In genomic region chr3:69125461-69125860, GRCm38 (mm10) we compare ENCODE assay signal across 8 mouse cellular contexts. TPM values are rescaled to one million over a fixed set of nuclear protein-coding genes. Genes with fewer than 3 reads are reported as not detected.
DNase-seq lines count a peak whose midpoint lies in the region; ATAC-seq and TF ChIP-seq lines count a peak whose summit lies in the region.

No protein-coding gene starts in this region.

- WGBS in heart, embryonic 11.5 days (ENCODE audit: insufficient replicate concordance), result 24% methylated on average over 4 of the region's 4 CpGs
- 5% methylated on average over 4 of the region's 4 CpGs for WGBS in forebrain, postnatal 0 days
- 9% methylated on average over 4 of the region's 4 CpGs for WGBS in liver, postnatal 0 days (ENCODE audit: insufficient replicate concordance)

- H3K9ac ChIP-seq in heart, embryonic 11.5 days (ENCODE audit: low read depth, low read length), result peak overlapping the region; percentile 96
- H3K9ac ChIP-seq in forebrain, postnatal 0 days, result peak overlapping the region; percentile 94
- H3K9ac ChIP-seq in liver, postnatal 0 days (replicated peaks), result peak overlapping the region; percentile 95

- TF ChIP-seq EP300 in liver, postnatal 0 days (IDR thresholded peaks at IDR 0.05; ENCODE audit: low read depth), result no peak

- H3K27ac ChIP-seq in heart, embryonic 11.5 days (ENCODE audit: low read depth, low read length), result no peak overlapping the region
- H3K27ac ChIP-seq in forebrain, postnatal 0 days (ENCODE audit: low read depth, low read length), result no peak overlapping the region
- peak overlapping the region; percentile 99 for H3K27ac ChIP-seq in liver, postnatal 0 days (ENCODE audit: low read depth)

- peak overlapping the region; percentile 88 for H3K4me3 ChIP-seq in heart, embryonic 11.5 days (ENCODE audit: low read depth, low read length)
- H3K4me3 ChIP-seq in E14TG2a.4 (replicated peaks; ENCODE audit: low read length), result peak overlapping the region; percentile 89
- H3K4me3 ChIP-seq in forebrain, postnatal 0 days (ENCODE audit: low read depth, low read length), result peak overlapping the region; percentile 96
- peak overlapping the region; percentile 90 for H3K4me3 ChIP-seq in liver, postnatal 0 days (ENCODE audit: low read depth, low read length)

- H3K27me3 ChIP-seq in heart, embryonic 11.5 days (ENCODE audit: control insufficient read depth, insufficient read depth, low read length), result no peaks in the 10 kb centered on the region
- peaks cover 3% of the 10 kb centered on the region; the same call in 1 of the 2 replicates for H3K27me3 ChIP-seq in E14TG2a.4 (ENCODE audit: insufficient read depth, low read length)
- no peaks in the 10 kb centered on the region for H3K27me3 ChIP-seq in forebrain, postnatal 0 days (ENCODE audit: insufficient read depth, low read length)
- no peaks in the 10 kb centered on the region for H3K27me3 ChIP-seq in liver, postnatal 0 days (ENCODE audit: insufficient read depth, low read length)

- DNase-seq in heart, adult 18-20 months, result no peak
- no peak for DNase-seq in forebrain, postnatal 0 days
- no peak for DNase-seq in liver, postnatal 0 days
- no peak for DNase-seq in layer of hippocampus, adult 9-10 months (ENCODE audit: low spot score)
- no peak for DNase-seq in gastrocnemius, postnatal 10 days
- no peak for DNase-seq in ovary, postnatal 10 days (ENCODE audit: low spot score)

- H3K4me2 ChIP-seq in heart, embryonic 11.5 days, result peak overlapping the region; percentile 72
- peak overlapping the region; percentile 78 for H3K4me2 ChIP-seq in forebrain, postnatal 0 days (ENCODE audit: low read depth)
- peak overlapping the region; percentile 83 for H3K4me2 ChIP-seq in liver, postnatal 0 days (ENCODE audit: low read depth, low read length)

- no peaks in the 10 kb centered on the region for H3K36me3 ChIP-seq in heart, embryonic 11.5 days (ENCODE audit: control insufficient read depth, insufficient read depth, low read length)
- peaks cover 5% of the 10 kb centered on the region for H3K36me3 ChIP-seq in E14TG2a.4 (ENCODE audit: insufficient read depth, low read length)
- H3K36me3 ChIP-seq in forebrain, postnatal 0 days (ENCODE audit: insufficient read depth), result no peaks in the 10 kb centered on the region
- H3K36me3 ChIP-seq in liver, postnatal 0 days (replicated peaks; ENCODE audit: insufficient read depth, low read length), result peaks cover 3% of the 10 kb centered on the region; the same call in 1 of the 2 replicates

- TF ChIP-seq CTCF in E14TG2a.4 (conservative IDR thresholded peaks at IDR 0.05; ENCODE audit: low read length), result no peak
- TF ChIP-seq CTCF in forebrain, postnatal 0 days (IDR thresholded peaks at IDR 0.05; ENCODE audit: low read depth), result no peak
- no peak for TF ChIP-seq CTCF in liver, postnatal 0 days (IDR thresholded peaks at IDR 0.05; ENCODE audit: low read depth)

- no peaks in the 10 kb centered on the region for H3K9me3 ChIP-seq in heart, embryonic 11.5 days (replicated peaks; ENCODE audit: control insufficient read depth, low read length)
- no peaks in the 10 kb centered on the region for H3K9me3 ChIP-seq in E14TG2a.4 (ENCODE audit: low read length)
- no peaks in the 10 kb centered on the region for H3K9me3 ChIP-seq in forebrain, postnatal 0 days (ENCODE audit: low read length)
- H3K9me3 ChIP-seq in liver, postnatal 0 days (ENCODE audit: low read length), result no peaks in the 10 kb centered on the region

- ATAC-seq in heart, embryonic 11.5 days (replicated peaks; ENCODE audit: insufficient number of reproducible peaks, low FRiP score, low TSS enrichment), result no peak
- ATAC-seq in forebrain, postnatal 0 days, result no peak
- no peak for ATAC-seq in liver, postnatal 0 days

- peaks cover 8% of the 10 kb centered on the region for H3K4me1 ChIP-seq in heart, embryonic 11.5 days (ENCODE audit: control insufficient read depth, insufficient read depth, low read length)
- H3K4me1 ChIP-seq in E14TG2a.4 (replicated peaks; ENCODE audit: low read depth, low read length), result peaks cover 25% of the 10 kb centered on the region
- H3K4me1 ChIP-seq in forebrain, postnatal 0 days (ENCODE audit: insufficient read depth), result peaks cover 11% of the 10 kb centered on the region
- peaks cover 17% of the 10 kb centered on the region for H3K4me1 ChIP-seq in liver, postnatal 0 days (ENCODE audit: insufficient read depth)

RNA-seq across cellular contexts. Expression of gene Kpna4, which starts 1.5 kb away (rescaled TPM):
- polyA plus RNA-seq in heart, embryonic 11.5 days (2014; fragmentation: Nextera tagmentation; extraction: Ambion mirVana), result 27.3 and 30.9 TPM in 2 replicates
- 10 to 100 TPM; 90.6 to 93.3 TPM for total RNA-seq in heart, adult 18-20 months (2021)
- total RNA-seq in forebrain, postnatal 0 days (2014; rRNA removed), result 83.8 and 91.1 TPM in 2 replicates
- 26.3 and 32.7 TPM in 2 replicates for polyA plus RNA-seq in forebrain, postnatal 0 days (2015; fragmentation: Nextera tagmentation; extraction: Ambion mirVana)
- 9.0 and 10.1 TPM in 2 replicates for polyA plus RNA-seq in liver, postnatal 0 days (2015; fragmentation: Nextera tagmentation; extraction: Ambion mirVana)
- total RNA-seq in gastrocnemius, postnatal 10 days (2021), result 10 to 100 TPM; 64.7 to 65.1 TPM
